Mouse (Mus musculus): ENCODE measurements around the gene Erich2. TPM values are rescaled to one million over a fixed set of nuclear protein-coding genes. Genes with fewer than 3 reads are reported as not detected.

The Erich2 gene
- total and polyA plus RNA-seq, 3 experiments, result not detected

DNA sequence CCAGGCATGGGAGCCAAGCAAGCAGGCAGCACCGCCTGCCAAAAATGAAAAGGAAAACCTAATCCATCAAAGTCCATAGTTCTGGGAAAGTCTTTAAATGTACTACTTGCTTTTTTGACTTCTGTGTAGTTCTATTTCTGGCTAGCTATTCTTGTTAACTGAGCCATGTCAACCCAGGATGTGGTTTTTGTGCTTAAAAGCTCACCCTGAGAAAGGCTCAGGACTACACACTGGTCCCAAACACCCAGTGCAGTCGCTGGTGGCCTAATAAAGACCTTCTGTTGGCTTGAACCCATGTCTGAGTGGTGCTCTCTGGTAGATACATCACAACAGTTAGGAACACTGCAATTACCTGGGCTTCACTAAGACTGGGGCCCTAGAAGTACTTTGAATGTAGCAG lies 42.8 kb downstream of the Erich2 start:
- no peak for DNase-seq (ENCODE audit: low spot score)
- Histone ChIP-seq H3K9me3 (replicated peaks) (no peaks in the 10 kb centered on the region), H3K36me3 (replicated peaks) (no peaks in the 10 kb centered on the region), H3K27me3 (ENCODE audit: insufficient read depth, low read length) (no peaks in the 10 kb centered on the region), H3K4me1 (ENCODE audit: insufficient read depth, low read depth, low read length) (no peaks in the 10 kb centered on the region), H3K4me3 (ENCODE audit: low read depth, low read length) (no peak overlapping the region)
- TF ChIP-seq GATA1 (IDR thresholded peaks at IDR 0.05; ENCODE audit: borderline replicate concordance, low read length), result no peak
- no peak for TF ChIP-seq TAL1 (conservative IDR thresholded peaks at IDR 0.05; ENCODE audit: low read depth, low read length)
- TF ChIP-seq CTCF (IDR thresholded peaks at IDR 0.05; ENCODE audit: low read depth, low read length), result no peak
- TF ChIP-seq GATA2 (IDR thresholded peaks at IDR 0.05; ENCODE audit: borderline replicate concordance, low read depth, low read length), result no peak
- TF ChIP-seq POLR2AphosphoS5 (IDR thresholded peaks at IDR 0.05; ENCODE audit: insufficient replicate concordance, low read depth, low read length), result no peak
- ATAC-seq (ENCODE audit: extremely low read depth, insufficient number of reproducible peaks, low FRiP score, poor library complexity, severe bottlenecking), result no peak

DNA sequence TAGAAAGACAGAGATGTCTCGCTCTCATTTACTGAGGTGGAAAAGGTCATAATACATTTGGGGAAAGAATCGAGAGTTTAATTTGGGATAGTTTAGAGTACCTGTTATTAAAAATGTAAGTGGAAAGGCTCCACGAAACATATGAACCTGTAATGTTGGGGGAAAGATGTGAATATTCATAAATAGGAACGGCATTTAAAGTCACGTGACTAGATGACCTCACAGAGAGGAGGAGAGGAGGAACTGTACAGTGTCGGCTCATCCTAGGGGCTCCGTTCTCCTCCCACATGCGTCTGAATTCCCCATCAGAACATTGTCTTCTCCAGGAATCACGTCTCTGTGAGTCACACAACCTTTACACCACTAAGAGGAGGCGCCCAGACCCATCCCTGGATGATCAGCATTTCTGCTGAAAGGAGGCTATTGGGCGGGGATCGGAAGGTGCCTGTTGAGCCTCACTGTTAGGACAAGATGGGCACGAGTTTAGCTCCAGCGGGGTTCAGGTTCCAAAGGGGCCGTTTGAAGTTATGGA lies 43.5 kb downstream of the Erich2 start:
- DNase-seq (ENCODE audit: low spot score) (no peak), ATAC-seq (ENCODE audit: extremely low read depth, insufficient number of reproducible peaks, low FRiP score, poor library complexity, severe bottlenecking) (no peak)
- Histone ChIP-seq H3K9me3 (replicated peaks) (no peaks in the 10 kb centered on the region), H3K36me3 (replicated peaks) (no peaks in the 10 kb centered on the region), H3K4me1 (ENCODE audit: insufficient read depth, low read depth, low read length) (no peaks in the 10 kb centered on the region), H3K4me3 (ENCODE audit: low read depth, low read length) (no peak overlapping the region), H3K27me3 (ENCODE audit: insufficient read depth, low read length) (no peaks in the 10 kb centered on the region)
- TF ChIP-seq CTCF (IDR thresholded peaks at IDR 0.05; ENCODE audit: low read depth, low read length), result no peak
- no peak for TF ChIP-seq GATA1 (IDR thresholded peaks at IDR 0.05; ENCODE audit: borderline replicate concordance, low read length)
- TF ChIP-seq GATA2 (IDR thresholded peaks at IDR 0.05; ENCODE audit: borderline replicate concordance, low read depth, low read length), result no peak
- TF ChIP-seq POLR2AphosphoS5 (IDR thresholded peaks at IDR 0.05; ENCODE audit: insufficient replicate concordance, low read depth, low read length), result no peak
- no peak for TF ChIP-seq TAL1 (conservative IDR thresholded peaks at IDR 0.05; ENCODE audit: low read depth, low read length)

DNA sequence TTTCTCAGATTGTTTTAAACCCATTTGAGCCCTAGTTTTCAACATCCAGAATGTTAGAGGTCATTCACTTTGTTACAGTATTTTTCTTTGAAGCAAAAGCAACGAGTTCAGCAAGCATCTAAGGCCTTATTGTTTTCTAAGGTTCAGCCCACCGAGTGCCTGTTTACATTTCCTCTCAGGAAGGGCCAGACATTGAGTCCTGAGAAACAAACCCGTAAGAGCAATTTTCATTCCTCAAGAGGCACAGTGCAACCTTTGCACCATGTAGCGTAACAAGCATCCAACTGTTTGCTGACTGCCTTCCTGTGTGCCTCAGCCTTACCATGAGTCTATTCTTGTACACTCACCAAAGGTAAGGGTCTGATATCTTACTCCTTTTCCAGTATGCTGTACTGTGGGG lies 44.2 kb downstream of the Erich2 start, which contains the start of gene Gad1:
Gene Gad1 (plus strand): TSS at position 301 of the 400 bp plus-strand sequence.
- Histone ChIP-seq H3K4me1 (ENCODE audit: insufficient read depth, low read depth, low read length) (no peaks in the 10 kb centered on the region), H3K9me3 (replicated peaks) (no peaks in the 10 kb centered on the region), H3K36me3 (replicated peaks) (no peaks in the 10 kb centered on the region), H3K4me3 (ENCODE audit: low read depth, low read length) (no peak within 1 kb of the TSS), H3K27me3 (ENCODE audit: insufficient read depth, low read length) (no peaks in the 10 kb centered on the region)
- ATAC-seq (ENCODE audit: extremely low read depth, insufficient number of reproducible peaks, low FRiP score, poor library complexity, severe bottlenecking), result no peak
- DNase-seq (ENCODE audit: low spot score), result no peak
- TF ChIP-seq TAL1 (conservative IDR thresholded peaks at IDR 0.05; ENCODE audit: low read depth, low read length) (no peak), CTCF (IDR thresholded peaks at IDR 0.05; ENCODE audit: low read depth, low read length) (no peak), GATA1 (IDR thresholded peaks at IDR 0.05; ENCODE audit: borderline replicate concordance, low read length) (no peak), GATA2 (IDR thresholded peaks at IDR 0.05; ENCODE audit: borderline replicate concordance, low read depth, low read length) (no peak), POLR2AphosphoS5 (IDR thresholded peaks at IDR 0.05; ENCODE audit: insufficient replicate concordance, low read depth, low read length) (no peak)

GRCm38 (mm10) chr2:70553826-70554225 lies 45.2 kb downstream of the Erich2 start:
- Histone ChIP-seq H3K9me3 (replicated peaks) (no peaks in the 10 kb centered on the region), H3K4me1 (ENCODE audit: insufficient read depth, low read depth, low read length) (no peaks in the 10 kb centered on the region), H3K4me3 (ENCODE audit: low read depth, low read length) (no peak overlapping the region), H3K36me3 (replicated peaks) (no peaks in the 10 kb centered on the region), H3K27me3 (ENCODE audit: insufficient read depth, low read length) (no peaks in the 10 kb centered on the region)
- no peak for ATAC-seq (ENCODE audit: extremely low read depth, insufficient number of reproducible peaks, low FRiP score, poor library complexity, severe bottlenecking)
- DNase-seq (ENCODE audit: low spot score), result no peak
- TF ChIP-seq GATA1 (IDR thresholded peaks at IDR 0.05; ENCODE audit: borderline replicate concordance, low read length), result no peak
- no peak for TF ChIP-seq CTCF (IDR thresholded peaks at IDR 0.05; ENCODE audit: low read depth, low read length)
- TF ChIP-seq POLR2AphosphoS5 (IDR thresholded peaks at IDR 0.05; ENCODE audit: insufficient replicate concordance, low read depth, low read length), result no peak
- TF ChIP-seq TAL1 (conservative IDR thresholded peaks at IDR 0.05; ENCODE audit: low read depth, low read length), result no peak
- no peak for TF ChIP-seq GATA2 (IDR thresholded peaks at IDR 0.05; ENCODE audit: borderline replicate concordance, low read depth, low read length)

DNA sequence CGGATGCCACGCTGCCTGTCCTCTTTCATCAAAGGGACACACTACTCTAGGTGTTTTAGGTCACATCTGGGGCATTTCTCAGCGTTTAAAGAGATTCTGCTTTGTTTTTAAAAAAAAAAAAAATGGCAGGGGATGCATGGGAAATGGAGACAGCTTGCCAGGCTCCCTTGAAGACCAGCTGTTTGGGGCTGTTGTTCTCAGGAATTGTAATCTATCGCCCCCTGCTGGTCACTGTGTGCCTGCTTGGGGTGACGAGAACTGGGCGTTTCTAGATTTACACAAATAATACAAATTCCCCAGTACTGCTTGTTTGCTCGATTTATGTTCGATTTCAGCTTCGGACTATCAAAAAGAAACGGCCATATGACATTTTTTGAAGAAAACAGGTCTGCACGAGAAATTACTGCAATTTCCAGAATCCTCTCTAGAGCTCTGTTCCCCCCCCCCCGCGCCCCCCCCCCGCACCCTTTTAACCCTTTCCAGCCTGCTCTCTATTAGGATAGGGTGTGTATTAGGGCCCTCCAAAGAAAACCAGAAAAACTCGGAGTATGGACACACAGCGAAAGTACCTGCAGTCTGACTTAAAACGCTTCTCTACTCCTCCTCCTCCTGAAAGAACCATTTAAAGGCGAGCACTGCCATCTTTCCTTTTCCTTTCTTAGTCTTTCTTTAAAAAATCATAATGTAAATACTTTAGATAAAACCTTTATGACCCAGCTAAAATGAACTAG lies 49.7 kb downstream of the Erich2 start:
- peak; percentile 28; the same call in 1 of the 2 replicates for ATAC-seq (ENCODE audit: extremely low read depth, insufficient number of reproducible peaks, low FRiP score, poor library complexity, severe bottlenecking)
- Histone ChIP-seq H3K9me3 (replicated peaks) (peaks cover 7% of the 10 kb centered on the region), H3K4me3 (ENCODE audit: low read depth, low read length) (no peak overlapping the region), H3K36me3 (replicated peaks) (no peaks in the 10 kb centered on the region), H3K27me3 (ENCODE audit: insufficient read depth, low read length) (peaks cover 8% of the 10 kb centered on the region; the same call in 1 of the 2 replicates), H3K4me1 (ENCODE audit: insufficient read depth, low read depth, low read length) (no peaks in the 10 kb centered on the region)
- peak; percentile 47 for DNase-seq (ENCODE audit: low spot score)
- TF ChIP-seq GATA1 (IDR thresholded peaks at IDR 0.05; ENCODE audit: borderline replicate concordance, low read length) (no peak), TAL1 (conservative IDR thresholded peaks at IDR 0.05; ENCODE audit: low read depth, low read length) (no peak), CTCF (IDR thresholded peaks at IDR 0.05; ENCODE audit: low read depth, low read length) (no peak), GATA2 (IDR thresholded peaks at IDR 0.05; ENCODE audit: borderline replicate concordance, low read depth, low read length) (no peak), POLR2AphosphoS5 (IDR thresholded peaks at IDR 0.05; ENCODE audit: insufficient replicate concordance, low read depth, low read length) (no peak)

DNA sequence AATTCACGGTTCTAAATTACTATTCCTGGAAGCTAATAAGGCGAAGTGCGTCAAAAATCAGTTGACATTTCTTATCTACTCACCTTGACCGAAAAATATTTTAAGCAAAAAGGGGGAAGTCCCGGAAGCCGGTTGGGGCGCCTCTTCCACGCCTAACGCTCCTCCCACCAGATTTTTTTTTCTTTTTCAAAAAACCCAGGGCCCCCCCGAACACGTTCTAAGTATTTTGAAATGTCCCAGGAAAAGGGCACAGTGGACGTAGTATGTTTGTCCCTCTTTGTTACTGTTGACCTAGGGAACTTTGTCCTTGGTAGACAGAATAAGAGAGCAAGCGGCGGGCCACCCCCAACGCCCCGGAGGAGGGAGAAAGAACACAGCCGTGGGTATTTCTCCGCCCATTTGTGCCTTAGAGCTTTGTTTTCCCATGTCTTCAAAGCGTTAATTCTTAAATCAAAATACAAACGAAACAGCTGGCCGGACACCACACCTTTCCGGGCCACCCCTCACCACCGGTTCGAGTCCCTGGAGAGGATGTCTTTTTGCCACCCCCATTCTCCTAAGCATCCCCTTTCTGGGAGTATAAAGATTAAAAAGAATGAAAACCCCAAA lies 50.3 kb downstream of the Erich2 start:
- Histone ChIP-seq H3K9me3 (replicated peaks) (peaks cover 7% of the 10 kb centered on the region), H3K4me3 (ENCODE audit: low read depth, low read length) (no peak overlapping the region), H3K36me3 (replicated peaks) (no peaks in the 10 kb centered on the region), H3K27me3 (ENCODE audit: insufficient read depth, low read length) (peaks cover 8% of the 10 kb centered on the region; the same call in 1 of the 2 replicates), H3K4me1 (ENCODE audit: insufficient read depth, low read depth, low read length) (no peaks in the 10 kb centered on the region)
- DNase-seq (ENCODE audit: low spot score) (no peak), ATAC-seq (ENCODE audit: extremely low read depth, insufficient number of reproducible peaks, low FRiP score, poor library complexity, severe bottlenecking) (no peak)
- TF ChIP-seq POLR2AphosphoS5 (IDR thresholded peaks at IDR 0.05; ENCODE audit: insufficient replicate concordance, low read depth, low read length), result no peak
- no peak for TF ChIP-seq GATA2 (IDR thresholded peaks at IDR 0.05; ENCODE audit: borderline replicate concordance, low read depth, low read length)
- no peak for TF ChIP-seq CTCF (IDR thresholded peaks at IDR 0.05; ENCODE audit: low read depth, low read length)
- TF ChIP-seq TAL1 (conservative IDR thresholded peaks at IDR 0.05; ENCODE audit: low read depth, low read length), result no peak
- TF ChIP-seq GATA1 (IDR thresholded peaks at IDR 0.05; ENCODE audit: borderline replicate concordance, low read length), result no peak
